Mouse (Mus musculus) megakaryocyte, embryonic 14.5 days (primary cell): ENCODE measurements at regions not wholly inside any gene's neighbourhood (a gene's known extent, or its start where the extent isn't known, plus 50 kb on each side); places are given as distances from the start of the nearest gene placed in this dataset.

ENCODE experiments used
- FLI1 ChIP-seq: IDR thresholded peaks from 2 replicates; pipeline ENCODE4 v1.6.1; 2012; ENCODE audit warnings: low read length, inconsistent platforms, mixed read lengths
- GATA1 ChIP-seq: IDR thresholded peaks from 3 replicates; pipeline ENCODE4 v1.6.1; 2012; ENCODE audit warnings: mixed read lengths, low read length, inconsistent platforms, borderline replicate concordance

DNA sequence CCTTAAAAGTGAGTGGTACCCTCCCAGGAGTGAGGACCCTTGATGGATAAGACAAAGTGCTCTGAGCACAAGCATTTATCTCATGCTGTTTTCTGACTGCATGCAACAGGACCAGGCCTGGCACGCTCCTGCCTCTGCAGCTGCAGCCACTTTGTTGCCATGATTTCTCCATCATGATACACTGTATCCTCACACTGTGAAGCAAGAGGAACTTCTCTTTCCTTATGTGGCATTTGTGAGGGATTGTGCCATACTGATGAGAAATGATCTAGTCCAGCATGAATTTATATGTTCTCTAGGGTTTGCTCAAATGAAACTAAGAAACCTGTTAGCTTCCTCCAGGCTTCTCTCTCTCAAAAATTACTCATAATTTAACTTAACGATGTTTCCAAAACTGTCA lies 380.2 kb upstream of the Trib2 start:
- TF ChIP-seq GATA1 (no peak), FLI1 (no peak)
